Mouse (Mus musculus) adrenal gland (tissue): Measurements from ENCODE around the gene Bod1l.

ENCODE experiments used
- intact Hi-C: fragments of 180-260 bp; cut with DNase I; formaldehyde crosslinking; loops from one replicate; pipeline ENCODE4 v1.15.1; 2025

The Bod1l gene

GRCm38 (mm10) chr5:41805085-41805484, 39.0 kb downstream of the Bod1l start:
- intact Hi-C loops: no loop called here

- intact Hi-C loops: no loop called here
Observed at GRCm38 (mm10) chr5:41804643-41805042, 39.5 kb downstream of the Bod1l start.

GRCm38 (mm10) chr5:41801622-41802021, 42.5 kb downstream of the Bod1l start:
- intact Hi-C loops: no loop called here

GRCm38 (mm10) chr5:41794434-41794833, 49.7 kb downstream of the Bod1l start:
- intact Hi-C loops: loop anchor here (5.0 kb wide), 1 partner anchor 48 kb away; the partner anchor contains the start of gene Bod1l

- intact Hi-C loops: loop anchor here (5.0 kb wide), 1 partner anchor 52 kb away; the partner anchor contains the start of gene Bod1l
Observed at GRCm38 (mm10) chr5:41790517-41790916, 53.6 kb downstream of the Bod1l start.

- intact Hi-C loops: no loop called here
Observed at GRCm38 (mm10) chr5:41788877-41789276, 55.2 kb downstream of the Bod1l start.

- intact Hi-C loops: no loop called here
Observed at GRCm38 (mm10) chr5:41781890-41782289, 62.2 kb downstream of the Bod1l start.

GRCm38 (mm10) chr5:41780026-41780425, 64.1 kb downstream of the Bod1l start:
- intact Hi-C loops: no loop called here

- intact Hi-C loops: no loop called here
Observed at GRCm38 (mm10) chr5:41775728-41776127, 68.4 kb downstream of the Bod1l start.

- intact Hi-C loops: no loop called here
Observed at GRCm38 (mm10) chr5:41775273-41775672, 68.8 kb downstream of the Bod1l start.

GRCm38 (mm10) chr5:41768382-41769040, 75.6 kb downstream of the Bod1l start:
- intact Hi-C loops: loop anchor here (1.0 to 2.0 kb wide), 2 partner anchors 643 to 718 kb away; no protein-coding TSS in a partner anchor

GRCm38 (mm10) chr5:41767296-41768200, 76.6 kb downstream of the Bod1l start:
- intact Hi-C loops: loop anchor here (2.0 kb wide), 1 partner anchor 717 kb away; no protein-coding TSS in a partner anchor

GRCm38 (mm10) chr5:41766406-41767010, 77.6 kb downstream of the Bod1l start:
- intact Hi-C loops: no loop called here

- intact Hi-C loops: no loop called here
Observed at GRCm38 (mm10) chr5:41765626-41766405, 78.3 kb downstream of the Bod1l start.

- intact Hi-C loops: no loop called here
Observed at GRCm38 (mm10) chr5:41763731-41764721, 80.1 kb downstream of the Bod1l start, which contains the start of gene Nkx3-2. Nkx3-2 (minus strand) TSS chr5:41764501.

GRCm38 (mm10) chr5:41762947-41763730, 81.0 kb downstream of the Bod1l start:
- intact Hi-C loops: no loop called here

GRCm38 (mm10) chr5:41762141-41762946, 81.8 kb downstream of the Bod1l start:
- intact Hi-C loops: no loop called here
